Mouse (Mus musculus) megakaryocyte, embryonic 14.5 days (primary cell): ENCODE measurements at regions not wholly inside any gene's neighbourhood (a gene's known extent, or its start where the extent isn't known, plus 50 kb on each side); places are given as distances from the start of the nearest gene placed in this dataset.

ENCODE experiments used
- FLI1 ChIP-seq: IDR thresholded peaks from 2 replicates; pipeline ENCODE4 v1.6.1; 2012; ENCODE audit warnings: low read length, inconsistent platforms, mixed read lengths
- GATA1 ChIP-seq: IDR thresholded peaks from 3 replicates; pipeline ENCODE4 v1.6.1; 2012; ENCODE audit warnings: mixed read lengths, low read length, inconsistent platforms, borderline replicate concordance

GRCm38 (mm10) chr14:79898240-79898639, 85.6 kb upstream of the Olfm4 start:
- TF ChIP-seq GATA1 (no peak), FLI1 (no peak)
